In the genomic region with DNA sequence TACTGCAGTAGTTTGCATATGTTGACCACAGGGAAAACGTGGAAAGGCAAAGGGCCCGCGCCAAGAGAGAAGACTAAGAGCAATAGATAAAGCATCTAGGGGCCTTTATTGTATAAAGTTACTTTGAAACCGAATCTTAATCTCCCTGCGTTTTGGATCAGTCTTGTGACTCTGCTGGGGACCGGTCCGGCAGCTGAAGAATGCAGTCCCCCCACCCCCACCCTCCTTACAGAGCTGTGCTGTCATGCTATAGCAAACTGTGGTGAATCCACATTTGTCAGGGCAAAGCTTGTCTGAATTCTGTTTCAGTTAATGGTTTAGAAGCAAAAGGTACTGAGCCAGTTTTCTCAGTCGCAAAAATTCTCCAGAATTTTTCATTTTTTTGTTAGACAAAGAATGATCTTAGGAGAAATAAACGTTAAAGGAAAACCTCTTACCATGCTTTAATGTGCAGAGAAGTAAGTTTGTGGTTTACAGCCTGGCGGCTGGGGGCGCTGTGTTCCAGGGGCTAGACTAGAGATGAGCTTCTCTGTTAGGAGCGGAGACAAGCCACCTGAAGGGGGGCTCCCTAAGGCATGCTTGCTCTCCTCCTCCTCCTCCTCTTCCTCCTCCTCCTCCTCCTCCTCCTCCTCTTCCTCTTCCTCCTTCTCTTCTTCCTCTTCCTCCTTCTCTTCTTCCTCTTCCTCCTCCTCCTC, we compare ENCODE assay signal across 16 mouse cellular contexts. TPM values are rescaled to one million over a fixed set of nuclear protein-coding genes. Genes with fewer than 3 reads are reported as not detected.
DNase-seq lines count a peak whose midpoint lies in the region; ATAC-seq lines count a peak whose summit lies in the region.
"Had no signal": no experiment of that assay in that cellular context is flagged by ENCODE, and none has a peak within 500 bp of the region (broad histone marks: within the 10 kb centered on the region; RNA-seq: fewer than 3 reads in every experiment).

No protein-coding gene starts in this region.

- no peak overlapping the region for H3K9ac ChIP-seq in intestine, embryonic 15.5 days
- H3K9ac ChIP-seq: midbrain, embryonic 13.5 days; neural tube, embryonic 13.5 days had no signal

- H3K27ac ChIP-seq in intestine, embryonic 15.5 days: peak overlapping the region; percentile 54
- H3K27ac ChIP-seq: midbrain, embryonic 13.5 days; neural tube, embryonic 13.5 days had no signal

- H3K9me3 ChIP-seq in intestine, embryonic 15.5 days: no peaks in the 10 kb centered on the region
- H3K9me3 ChIP-seq: midbrain, embryonic 13.5 days; neural tube, embryonic 13.5 days had no signal

- no peak overlapping the region for H3K4me2 ChIP-seq in intestine, embryonic 15.5 days (replicated peaks)
- H3K4me2 ChIP-seq: heart, embryonic 11.5 days; midbrain, embryonic 13.5 days; neural tube, embryonic 13.5 days had no signal

- H3K27me3 ChIP-seq in intestine, embryonic 15.5 days (replicated peaks): no peaks in the 10 kb centered on the region
- H3K27me3 ChIP-seq: midbrain, embryonic 13.5 days; neural tube, embryonic 13.5 days had no signal

- ATAC-seq in intestine, embryonic 15.5 days: no peak
- no peak for ATAC-seq in CD4-positive, CD25-positive, alpha-beta regulatory T cell, adult 4 months
- ATAC-seq: midbrain, embryonic 13.5 days had no signal

- no peaks in the 10 kb centered on the region for H3K36me3 ChIP-seq in intestine, embryonic 15.5 days
- H3K36me3 ChIP-seq: midbrain, embryonic 13.5 days; neural tube, embryonic 13.5 days had no signal

- H3K4me1 ChIP-seq in intestine, embryonic 15.5 days (replicated peaks): no peaks in the 10 kb centered on the region
- H3K4me1 ChIP-seq: midbrain, embryonic 13.5 days; neural tube, embryonic 13.5 days had no signal

- H3K4me3 ChIP-seq in intestine, embryonic 15.5 days (replicated peaks): no peak overlapping the region
- H3K4me3 ChIP-seq: midbrain, embryonic 13.5 days; neural tube, embryonic 13.5 days had no signal

- DNase-seq in heart, adult 11 months: peak; percentile 41
- no peak for DNase-seq in heart, adult 9 months (ENCODE audit: low spot score in 2 of 2)
- peak; percentile 17 for DNase-seq in thymus, postnatal 0 days (ENCODE audit: low spot score)
- no peak for DNase-seq in thymus, adult 18-20 months
- peak; percentile 14 to 16 for DNase-seq in thymus, postnatal 36 days
- DNase-seq in kidney, adult 8-10 months: no peak
- DNase-seq: adrenal gland, adult 2 months; cerebellum, postnatal 25 days; heart, postnatal 4 days; kidney, adult 2 months; lung, adult 2 months had no signal

- WGBS in intestine, embryonic 15.5 days: 27% methylated on average over 12 of the region's 12 CpGs

RNA-seq across cellular contexts. Expression of a gene that starts 46.8 kb away (rescaled TPM):
- 24.4 and 25.6 TPM in 2 replicates for polyA plus RNA-seq in thymus, postnatal 0 days (2015; fragmentation: Nextera tagmentation; extraction: Ambion mirVana)
- 87.8 and 95.9 TPM in 2 replicates for polyA plus RNA-seq in intestine, embryonic 15.5 days (2015; fragmentation: Nextera tagmentation; extraction: Ambion mirVana)
- 10 to 100 TPM; 15.5 to 16.2 TPM for polyA plus RNA-seq in CD4-positive, CD25-positive, alpha-beta regulatory T cell, adult 4 months (2017; shearing (Covaris generic))

Comparison
In these comparisons a context has a peak if more than half of its experiments do, and no peak if none do; other contexts are left out.
1. DNase-seq: peak in heart, adult 11 months (single experiment), thymus, postnatal 0 days (single experiment) and thymus, postnatal 36 days (2 of 2); none in heart, adult 9 months (0 of 2), thymus, adult 18-20 months (0 of 2) and kidney, adult 8-10 months (0 of 2).